Mouse (Mus musculus) bone marrow macrophage, adult 2 months (primary cell): Measurements from ENCODE around the gene Akap1. TPM values are rescaled to one million over a fixed set of nuclear protein-coding genes. Genes with fewer than 3 reads are reported as not detected.

Experiments used
- H3K27ac ChIP-seq: 2 replicates; pipeline ENCODE4 v1.5.1; 2012; ENCODE audit warnings: low read depth, low read length; ENCODE audit not compliant: insufficient read depth
- H3K4me1 ChIP-seq: 2 replicates; pipeline ENCODE4 v1.6.1; 2012; ENCODE audit warnings: low read length; ENCODE audit not compliant: control insufficient read depth, insufficient read depth
- H3K4me3 ChIP-seq: 2 replicates; pipeline ENCODE4 v1.5.1; 2012; ENCODE audit warnings: mild to moderate bottlenecking, low read length, moderate library complexity; ENCODE audit not compliant: insufficient read depth
- CTCF ChIP-seq: IDR thresholded peaks from 2 replicates; pipeline ENCODE4 v1.5.1; 2012; ENCODE audit warnings: low read depth, mild to moderate bottlenecking, low read length, moderate library complexity
- POLR2A ChIP-seq: IDR thresholded peaks from 2 replicates; pipeline ENCODE4 v1.6.1; 2012; ENCODE audit warnings: mild to moderate bottlenecking, low read depth, low read length, borderline replicate concordance
- polyA plus RNA-seq: library from polyadenylated mRNA; stranded (reverse); fragments of >200 nt; gene quantifications from 2 replicates; pipeline ENCODE4 v1.2.4, GENCODE M21; 2012; ENCODE audit not compliant: missing spikeins, insufficient read depth, insufficient read length

Akap1 gene
- polyA plus RNA-seq: 5.6 and 6.9 TPM in 2 replicates

- TF ChIP-seq CTCF (no peak), POLR2A (peak; percentile 93; the same call in 1 of the 2 replicates)
- Histone ChIP-seq H3K4me1 (peaks cover 25% of the 10 kb centered on the region), H3K4me3 (peak within 1 kb of the TSS; percentile 82), H3K27ac (peak within 1 kb of the TSS; percentile 44)
Observed at GRCm38 (mm10) chr11:88864458-88865197, at the start of gene Akap1. Gene Akap1, minus strand, starts transcription at chr11:88864586.

- Histone ChIP-seq H3K27ac (no peak overlapping the region), H3K4me3 (no peak overlapping the region), H3K4me1 (no peaks in the 10 kb centered on the region)
- TF ChIP-seq CTCF: no peak
- TF ChIP-seq POLR2A: no peak
Observed at GRCm38 (mm10) chr11:88909388-88910036, 45.1 kb upstream of the Akap1 start.

DNA sequence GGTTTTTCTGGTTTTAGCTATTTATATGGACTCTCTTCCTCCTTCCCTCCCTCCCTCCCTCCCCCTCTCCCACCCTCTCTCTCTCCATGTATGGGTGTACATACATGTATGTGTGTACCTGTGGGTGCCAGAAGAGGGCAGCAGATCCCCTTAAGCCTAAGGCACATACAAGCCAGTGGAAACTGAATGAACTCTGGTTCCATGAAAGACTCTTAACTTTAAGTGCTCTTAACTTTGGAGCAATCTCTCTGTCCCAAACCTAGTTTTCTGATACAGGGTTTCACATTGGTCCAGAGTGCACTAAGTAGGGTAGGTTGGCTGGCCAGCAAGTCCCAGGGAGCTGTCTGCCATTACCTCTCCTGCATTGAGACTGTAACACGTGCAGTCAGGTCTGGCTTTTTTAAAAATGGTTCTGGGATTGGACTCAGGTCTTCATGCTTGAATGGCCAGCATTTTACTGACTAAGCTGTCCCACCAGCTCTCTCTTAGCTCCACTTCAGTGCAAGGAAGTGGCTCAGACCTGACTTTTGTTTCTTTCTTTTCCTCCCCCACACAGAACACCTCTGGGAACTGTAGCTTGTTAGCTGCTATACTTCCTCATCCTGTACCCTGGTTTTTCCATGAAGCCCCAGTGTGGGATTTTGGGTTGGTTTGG lies 44.3 kb upstream of the Akap1 start:
- Histone ChIP-seq H3K4me1 (no peaks in the 10 kb centered on the region), H3K27ac (no peak overlapping the region), H3K4me3 (no peak overlapping the region)
- TF ChIP-seq CTCF: 0 out of 2 replicates have a peak, but pooled peaks have one; percentile 12
- TF ChIP-seq POLR2A: no peak

DNA sequence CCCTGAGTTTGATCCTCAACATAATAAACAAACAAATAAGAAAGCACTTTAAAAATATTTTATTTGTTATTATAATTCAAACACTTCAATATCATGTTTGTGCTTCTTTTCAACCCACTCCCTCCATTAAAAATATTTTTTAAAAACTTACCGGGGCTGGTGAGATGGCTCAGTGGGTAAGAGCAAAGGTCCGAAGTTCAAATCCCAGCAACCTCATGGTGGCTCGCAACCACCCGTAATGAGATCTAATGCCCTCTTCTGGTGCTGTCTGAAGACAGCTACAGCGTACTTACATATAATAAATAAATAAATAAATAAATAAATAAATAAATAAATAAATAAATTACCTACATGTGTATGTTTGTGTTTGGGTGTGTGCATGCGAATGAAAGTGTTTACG lies 43.5 kb upstream of the Akap1 start:
- TF ChIP-seq POLR2A: no peak
- TF ChIP-seq CTCF: no peak
- no peak overlapping the region for H3K4me3 ChIP-seq
- H3K4me1 ChIP-seq: no peaks in the 10 kb centered on the region
- H3K27ac ChIP-seq: no peak overlapping the region

- Histone ChIP-seq H3K4me3 (no peak overlapping the region), H3K27ac (no peak overlapping the region), H3K4me1 (no peaks in the 10 kb centered on the region)
- TF ChIP-seq POLR2A: no peak
Observed at GRCm38 (mm10) chr11:88905621-88906020, 41.2 kb upstream of the Akap1 start.

DNA sequence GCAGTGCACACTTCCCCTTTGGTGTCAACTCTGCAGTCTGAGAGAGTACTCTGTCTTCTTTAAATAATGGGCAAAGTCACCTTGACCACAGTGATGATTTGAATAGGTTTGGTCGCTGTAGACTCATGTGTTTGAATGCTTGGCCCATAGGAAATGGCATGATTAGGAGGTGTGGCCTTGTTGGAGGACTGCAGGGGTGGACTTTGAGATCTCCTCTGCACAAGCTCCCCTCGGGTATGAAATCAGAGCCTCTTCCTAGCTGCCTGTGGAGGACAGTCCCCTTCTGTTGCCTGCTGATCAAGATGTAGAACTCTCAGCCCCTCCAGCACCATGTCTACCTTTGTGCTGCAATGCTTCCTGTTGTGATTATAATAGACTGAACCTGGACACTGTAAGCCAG lies 39.7 kb upstream of the Akap1 start:
- H3K4me1 ChIP-seq: no peaks in the 10 kb centered on the region
- no peak overlapping the region for H3K4me3 ChIP-seq
- TF ChIP-seq CTCF (no peak), POLR2A (no peak)
- H3K27ac ChIP-seq: no peak overlapping the region

DNA sequence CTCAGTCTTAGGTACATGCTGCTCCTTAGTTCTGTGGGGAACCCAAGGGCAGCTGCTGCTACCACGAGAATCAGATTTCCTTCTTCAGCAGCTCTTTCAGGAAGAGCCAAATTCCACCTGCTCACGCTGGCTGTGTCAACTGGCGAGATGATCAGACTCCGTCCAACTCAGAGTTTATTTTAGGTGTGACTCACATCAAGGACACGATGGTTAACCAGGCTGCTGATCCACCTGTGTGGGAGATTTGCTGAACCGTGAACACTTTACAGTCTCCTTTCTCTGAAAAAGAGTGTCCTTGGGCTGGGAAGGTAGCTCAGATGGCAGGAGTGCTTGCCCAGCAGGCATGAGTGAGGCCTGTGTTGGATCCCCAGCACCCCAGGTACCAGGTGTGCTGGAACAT lies 38.4 kb upstream of the Akap1 start:
- H3K4me1 ChIP-seq: no peaks in the 10 kb centered on the region
- H3K27ac ChIP-seq: no peak overlapping the region
- H3K4me3 ChIP-seq: no peak overlapping the region
- TF ChIP-seq CTCF (no peak), POLR2A (no peak)

DNA sequence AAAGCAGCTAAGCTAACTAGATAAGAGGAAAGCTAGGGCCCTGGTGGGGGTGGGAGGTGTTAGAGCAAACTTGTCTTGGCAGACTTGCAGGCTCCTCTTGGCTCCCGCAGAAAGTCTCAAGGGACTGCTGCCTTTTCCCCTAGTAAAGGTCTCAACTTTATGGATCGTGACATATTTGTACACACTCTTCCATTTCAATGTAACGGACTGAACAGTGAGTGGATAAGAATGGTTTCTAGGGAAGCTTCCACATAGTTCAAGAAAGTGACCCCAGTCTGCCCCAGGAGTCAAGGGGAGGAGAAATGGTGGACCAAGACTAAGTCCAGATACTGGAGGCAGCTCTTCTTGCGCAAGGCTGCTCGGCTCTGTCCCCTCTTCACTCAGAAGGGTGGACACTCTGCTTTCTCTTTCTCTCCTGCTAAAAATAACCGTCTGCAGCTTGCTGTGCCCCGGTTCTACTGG lies 37.0 kb upstream of the Akap1 start:
- TF ChIP-seq CTCF: no peak
- TF ChIP-seq POLR2A: no peak
- no peaks in the 10 kb centered on the region for H3K4me1 ChIP-seq
- no peak overlapping the region for H3K4me3 ChIP-seq
- no peak overlapping the region for H3K27ac ChIP-seq

- TF ChIP-seq CTCF: no peak
- Histone ChIP-seq H3K4me1 (no peaks in the 10 kb centered on the region), H3K27ac (no peak overlapping the region), H3K4me3 (no peak overlapping the region)
Observed at GRCm38 (mm10) chr11:88899561-88899960, 35.2 kb upstream of the Akap1 start.

DNA sequence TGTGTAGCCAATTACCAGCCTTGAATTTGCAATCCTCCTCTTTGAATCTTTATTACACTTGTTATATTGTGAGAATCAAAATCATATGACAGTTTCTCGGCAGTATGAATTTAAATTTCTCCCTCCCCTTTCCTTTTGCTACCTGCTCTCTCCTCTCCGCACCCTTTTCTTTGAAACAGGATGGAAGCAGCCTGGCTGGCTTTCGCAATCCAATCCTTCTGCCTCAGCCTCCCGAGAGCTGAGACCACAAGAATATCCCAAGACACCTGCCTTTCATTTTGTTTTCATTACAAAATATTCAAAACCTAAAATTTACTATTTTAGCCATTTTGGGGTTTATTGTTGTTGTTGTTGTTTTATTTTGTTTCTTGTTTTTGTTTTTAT lies 34.0 kb upstream of the Akap1 start:
- no peak for TF ChIP-seq POLR2A
- no peak for TF ChIP-seq CTCF
- no peak overlapping the region for H3K4me3 ChIP-seq
- no peak overlapping the region for H3K27ac ChIP-seq
- no peaks in the 10 kb centered on the region for H3K4me1 ChIP-seq
